Mouse (Mus musculus) embryonic facial prominence, embryonic 14.5 days (tissue): ENCODE measurements around the gene Ddx17. TPM values are rescaled to one million over a fixed set of nuclear protein-coding genes. Genes with fewer than 3 reads are reported as not detected.

Experiments used
- ATAC-seq: fragments of 200-750 bp; cut with Nextera tagmentation; 2 replicates; pipeline ENCODE4 v1.8.0; 2017; ENCODE audit warnings: low read depth, moderate number of reproducible peaks, moderate TSS enrichment
- DNase-seq: peaks from one replicate; pipeline ENCODE4 v3.0.0-alpha.2; 2015; ENCODE audit warnings: low spot score
- H3K27ac ChIP-seq: fragments of 300-500 bp; sonication (generic); replicated peaks from 2 replicates; pipeline ENCODE4 v1.5.1; 2014; ENCODE audit warnings: low read depth, mild to moderate bottlenecking, low read length, moderate library complexity
- H3K27me3 ChIP-seq: fragments of 300-500 bp; sonication (generic); replicated peaks from 2 replicates; pipeline ENCODE4 v1.6.1; 2014; ENCODE audit warnings: low read length; ENCODE audit not compliant: control insufficient read depth, insufficient read depth
- H3K36me3 ChIP-seq: fragments of 300-500 bp; sonication (generic); 2 replicates; pipeline ENCODE4 v1.6.1; 2014; ENCODE audit warnings: low read length, mixed read lengths; ENCODE audit not compliant: control insufficient read depth, insufficient read depth
- H3K4me1 ChIP-seq: fragments of 300-500 bp; sonication (generic); 2 replicates; pipeline ENCODE4 v1.6.1; 2014; ENCODE audit warnings: antibody characterized with exemption, low read length; ENCODE audit not compliant: control insufficient read depth, insufficient read depth
- H3K4me2 ChIP-seq: fragments of 300-500 bp; sonication (generic); 2 replicates; pipeline ENCODE4 v1.6.1; 2014; ENCODE audit warnings: low read depth, mild to moderate bottlenecking, low read length, moderate library complexity, mixed read lengths
- H3K4me3 ChIP-seq: fragments of 300-500 bp; sonication (generic); 2 replicates; pipeline ENCODE4 v1.5.1; 2014; ENCODE audit warnings: low read depth, mild to moderate bottlenecking, low read length
- H3K9ac ChIP-seq: fragments of 300-500 bp; sonication (generic); 2 replicates; pipeline ENCODE4 v1.6.1; 2014; ENCODE audit warnings: low read depth, mild to moderate bottlenecking, low read length, moderate library complexity, mixed read lengths
- H3K9me3 ChIP-seq: fragments of 300-500 bp; sonication (generic); 2 replicates; pipeline ENCODE4 v1.6.1; 2016; ENCODE audit warnings: low read length; ENCODE audit not compliant: control insufficient read depth
- WGBS: fragments of 180-500 bp; shearing (Covaris S2); extraction: QIAGEN DNeasy Blood & Tissue Kit; methylation state at CpG from one replicate; pipeline ENCODE4 v1.1.7; 2014; 5-methylcytosine and 5-hydroxymethylcytosine counted together
- polyA plus RNA-seq: library from polyadenylated mRNA; unstranded; fragments of >200 nt; fragmentation: Nextera tagmentation; extraction: Ambion mirVana; gene quantifications from 2 replicates; pipeline ENCODE4 v1.2.1, GENCODE M21; 2014

Gene Ddx17
- polyA plus RNA-seq, 1 experiment from 2014 or later = 80.0 TPM

GRCm38 (mm10) chr15:79525979-79526768 is 20.4 kb downstream of the Ddx17 start:
- H3K4me1 ChIP-seq = no peaks in the 10 kb centered on the region
- H3K27me3 ChIP-seq = no peaks in the 10 kb centered on the region
- no peaks in the 10 kb centered on the region for H3K9me3 ChIP-seq
- no peak for DNase-seq
- no peak for ATAC-seq
- peaks cover 86% of the 10 kb centered on the region for H3K36me3 ChIP-seq
- no peak overlapping the region for H3K4me2 ChIP-seq
- no peak overlapping the region for H3K9ac ChIP-seq
- H3K27ac ChIP-seq = 0 out of 2 replicates have a peak overlapping the region, but pooled peaks have one; percentile 28
- WGBS = 51% methylated on average over 9 of the region's 9 CpGs
- no peak overlapping the region for H3K4me3 ChIP-seq

DNA sequence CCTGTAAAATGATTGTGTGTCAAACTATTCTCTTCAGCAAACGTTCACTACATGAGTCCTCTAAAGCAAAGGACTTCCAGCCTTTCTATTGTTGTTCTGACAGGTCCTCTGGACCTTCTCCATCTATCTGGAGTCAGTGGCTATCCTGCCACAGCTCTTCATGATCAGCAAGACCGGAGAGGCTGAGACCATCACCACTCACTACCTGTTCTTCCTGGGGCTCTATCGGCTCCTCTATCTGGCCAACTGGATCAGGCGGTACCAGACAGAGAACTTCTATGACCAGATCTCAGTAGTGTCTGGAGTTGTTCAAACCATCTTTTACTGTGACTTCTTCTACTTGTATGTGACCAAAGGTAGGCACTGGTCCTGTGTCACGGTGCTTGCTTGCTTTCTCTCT is 21.0 kb downstream of the Ddx17 start:
- Histone ChIP-seq H3K27me3 (no peaks in the 10 kb centered on the region), H3K4me3 (no peak overlapping the region), H3K9me3 (no peaks in the 10 kb centered on the region), H3K4me2 (no peak overlapping the region), H3K4me1 (no peaks in the 10 kb centered on the region), H3K9ac (no peak overlapping the region), H3K27ac (no peak overlapping the region; the same call in 1 of the 2 replicates), H3K36me3 (peaks cover 80% of the 10 kb centered on the region)
- 88% methylated on average over 5 of the region's 5 CpGs for WGBS
- ATAC-seq (no peak), DNase-seq (no peak)

DNA sequence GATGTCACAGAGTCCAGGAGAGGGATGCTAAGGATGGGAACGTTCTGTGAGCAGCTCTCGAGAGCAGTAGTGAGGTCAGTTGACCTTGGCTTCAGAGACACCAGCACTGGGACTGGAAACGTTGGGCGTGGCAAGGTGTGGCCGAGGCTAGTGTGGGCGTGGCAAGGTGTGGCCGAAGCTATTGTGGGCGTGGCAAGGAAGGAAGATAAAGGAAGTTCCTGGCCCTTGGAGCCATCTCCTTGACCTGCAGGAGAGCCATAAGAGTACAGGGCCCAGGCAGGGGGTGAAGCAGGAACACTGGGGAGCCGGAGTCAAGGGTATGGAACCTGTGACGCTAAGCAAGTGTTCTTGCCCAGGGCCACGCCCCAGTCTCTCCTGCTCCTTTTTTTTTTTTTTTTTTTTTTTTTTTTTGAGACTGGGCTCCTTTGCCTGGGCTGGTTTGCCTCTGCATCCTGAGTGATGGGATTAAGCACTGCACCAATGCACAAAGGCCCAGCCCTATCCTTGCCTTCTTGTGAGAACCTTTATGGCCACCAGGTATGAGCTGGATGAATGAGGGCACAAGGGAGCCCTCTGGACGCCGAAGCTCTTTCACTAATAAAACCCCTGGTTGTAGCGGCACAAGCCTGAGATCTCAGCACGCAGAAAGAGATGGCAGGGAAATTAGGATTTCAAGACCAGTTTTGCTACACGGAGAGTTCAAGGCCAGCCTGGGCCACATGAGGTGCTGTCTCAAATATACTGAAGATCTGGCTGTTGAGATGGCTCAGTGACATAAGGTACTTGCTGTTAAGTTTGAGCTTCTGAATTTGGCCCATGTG is 26.9 kb downstream of the Ddx17 start:
- H3K36me3 ChIP-seq = peaks cover 21% of the 10 kb centered on the region
- no peak overlapping the region for H3K4me3 ChIP-seq
- no peaks in the 10 kb centered on the region for H3K9me3 ChIP-seq
- H3K4me1 ChIP-seq = 0 out of 2 replicates have a peak, but pooled peaks cover 3% of the 10 kb centered on the region
- no peak overlapping the region for H3K4me2 ChIP-seq
- H3K27ac ChIP-seq = no peak overlapping the region
- DNase-seq (no peak), ATAC-seq (no peak)
- H3K27me3 ChIP-seq = peaks cover 5% of the 10 kb centered on the region
- no peak overlapping the region for H3K9ac ChIP-seq
- 51% methylated on average over 13 of the region's 16 CpGs for WGBS

GRCm38 (mm10) chr15:79518571-79518970 is 28.0 kb downstream of the Ddx17 start:
- no peaks in the 10 kb centered on the region for H3K9me3 ChIP-seq
- ATAC-seq (no peak), DNase-seq (no peak)
- H3K4me3 ChIP-seq = no peak overlapping the region
- H3K36me3 ChIP-seq = peaks cover 14% of the 10 kb centered on the region
- H3K4me1 ChIP-seq = 0 out of 2 replicates have a peak, but pooled peaks cover 3% of the 10 kb centered on the region
- peak overlapping the region; percentile 83 for H3K4me2 ChIP-seq
- H3K9ac ChIP-seq = no peak overlapping the region
- no peak overlapping the region for H3K27ac ChIP-seq
- peaks cover 15% of the 10 kb centered on the region for H3K27me3 ChIP-seq
- WGBS = 81% methylated on average over 3 of the region's 3 CpGs

GRCm38 (mm10) chr15:79517710-79518109 is 28.8 kb downstream of the Ddx17 start:
- Histone ChIP-seq H3K27ac (no peak overlapping the region), H3K27me3 (peaks cover 20% of the 10 kb centered on the region), H3K36me3 (peaks cover 6% of the 10 kb centered on the region), H3K4me2 (peak overlapping the region; percentile 83), H3K4me3 (peak overlapping the region; percentile 64), H3K9me3 (no peaks in the 10 kb centered on the region), H3K4me1 (0 out of 2 replicates have a peak, but pooled peaks cover 3% of the 10 kb centered on the region), H3K9ac (peak overlapping the region; percentile 81; the same call in 1 of the 2 replicates)
- 73% methylated on average over 4 of the region's 4 CpGs for WGBS
- ATAC-seq (no peak), DNase-seq (no peak)

DNA sequence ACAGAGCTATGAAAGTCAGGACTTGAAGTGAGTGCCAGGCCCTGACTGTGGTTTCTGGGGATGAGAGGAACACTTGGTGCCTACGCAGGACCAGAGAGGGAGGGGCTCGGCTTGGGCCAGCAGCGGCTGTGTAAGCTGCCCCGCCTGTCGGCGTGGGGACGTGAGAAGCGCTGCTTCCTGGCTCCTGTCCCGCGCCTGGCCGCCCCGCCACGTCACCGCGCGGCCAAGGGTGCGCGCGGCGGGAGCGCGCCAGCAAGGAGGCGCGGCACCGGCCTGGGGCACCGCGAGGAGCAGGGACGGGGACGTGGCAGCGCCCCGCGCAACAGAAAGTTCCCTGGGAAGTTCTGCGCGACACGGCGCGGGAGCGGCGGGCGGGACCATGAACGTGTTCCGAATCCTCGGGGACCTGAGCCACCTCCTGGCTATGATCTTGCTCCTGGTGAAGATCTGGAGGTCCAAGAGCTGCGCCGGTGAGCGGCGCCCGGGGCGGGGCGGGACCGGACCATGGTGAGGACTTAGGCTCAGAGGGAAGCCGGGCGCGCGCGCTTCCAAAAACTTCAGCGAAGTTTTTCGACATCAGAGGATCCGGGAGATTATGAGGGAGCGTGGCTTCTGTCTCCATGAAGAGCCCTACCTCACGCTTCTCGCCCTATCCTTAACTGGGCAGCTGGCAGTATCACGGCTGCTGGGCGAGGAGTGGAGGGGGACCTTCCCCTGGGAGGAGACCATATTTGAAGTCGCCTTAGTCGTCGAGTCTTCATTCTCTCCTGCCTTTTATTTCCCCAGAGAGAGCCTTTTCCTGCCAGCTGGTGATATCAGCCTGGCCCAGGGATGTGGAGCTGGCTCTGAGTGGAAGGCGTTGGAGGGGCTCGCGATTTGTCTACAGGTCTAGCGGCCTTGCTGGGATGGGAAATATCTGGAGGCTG is 30.1 kb downstream of the Ddx17 start, which contains the start of gene Kdelr3:
TSS of gene Kdelr3 (plus strand) at position 241 of the 926 bp plus-strand sequence.
- Histone ChIP-seq H3K36me3 (no peaks in the 10 kb centered on the region), H3K9ac (peak within 1 kb of the TSS; percentile 81), H3K4me3 (peak within 1 kb of the TSS; percentile 64), H3K4me1 (0 out of 2 replicates have a peak, but pooled peaks cover 3% of the 10 kb centered on the region), H3K9me3 (no peaks in the 10 kb centered on the region), H3K27me3 (peaks cover 26% of the 10 kb centered on the region), H3K27ac (peak within 1 kb of the TSS; percentile 65), H3K4me2 (peak within 1 kb of the TSS; percentile 83)
- DNase-seq (peak; percentile 92), ATAC-seq (peak; percentile 69)
- under 1% methylated on average over 50 of the region's 71 CpGs for WGBS

- Histone ChIP-seq H3K9me3 (no peaks in the 10 kb centered on the region), H3K27me3 (peaks cover 47% of the 10 kb centered on the region), H3K4me2 (no peak overlapping the region), H3K36me3 (no peaks in the 10 kb centered on the region), H3K4me3 (no peak overlapping the region), H3K27ac (no peak overlapping the region), H3K9ac (no peak overlapping the region), H3K4me1 (0 out of 2 replicates have a peak, but pooled peaks cover 3% of the 10 kb centered on the region)
- WGBS = 9% methylated on average over 9 of the region's 9 CpGs
- ATAC-seq (no peak), DNase-seq (peak; percentile 21)
These were observed 32.6 kb downstream of the Ddx17 start for GRCm38 (mm10) chr15:79513940-79514339.
